Mouse (Mus musculus): ENCODE data around the gene Lta.

DNA sequence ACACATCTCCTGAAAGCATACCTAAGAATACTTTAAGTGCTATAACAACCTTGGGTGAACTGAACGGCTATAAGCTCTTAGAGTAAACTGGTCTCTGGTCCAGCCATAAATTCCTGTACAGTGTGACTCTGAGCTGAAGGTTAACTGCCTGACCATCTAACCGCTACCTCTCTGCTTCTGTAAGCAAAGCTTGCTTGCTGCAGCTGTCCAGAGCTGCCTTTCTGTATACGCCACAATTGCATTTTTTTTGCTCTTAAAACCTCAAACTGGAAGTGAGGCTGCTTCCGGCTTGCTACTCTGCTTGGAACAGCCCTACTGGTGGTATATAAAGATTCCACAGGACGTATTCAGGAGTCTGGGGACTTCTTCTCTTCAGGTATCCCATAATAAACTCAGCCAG, 27.5 kb upstream of the Lta start:
- TF ChIP-seq POLR2A (IDR thresholded peaks at IDR 0.05; ENCODE audit: low read depth, low read length): no peak
- no peak for TF ChIP-seq CTCF (conservative IDR thresholded peaks at IDR 0.05; ENCODE audit: insufficient read depth, insufficient read length, low read depth, low read length)

Measured in kidney, adult 2 months (tissue).